ENCODE assay signal across 12 mouse cellular contexts in genomic region chr1:12405391-12406270, GRCm38 (mm10).
DNase-seq lines count a peak whose midpoint lies in the region; ATAC-seq lines count a peak whose summit lies in the region.
"Had no signal": no experiment of that assay in that cellular context is flagged by ENCODE, and none has a peak within 500 bp of the region (broad histone marks: within the 10 kb centered on the region; RNA-seq: fewer than 3 reads in every experiment).

No protein-coding gene starts in this region.

- peak overlapping the region; percentile 70 for H3K27ac ChIP-seq in heart, embryonic 12.5 days (ENCODE audit: poor library complexity, severe bottlenecking)
- H3K27ac ChIP-seq: macrophage had no signal

- H3K4me1 ChIP-seq in heart, embryonic 12.5 days (replicated peaks), result peaks cover 13% of the 10 kb centered on the region

- H3K4me3 ChIP-seq in heart, embryonic 12.5 days, result no peak overlapping the region
- H3K4me3 ChIP-seq: erythroblast, embryonic 14.5 days had no signal

- H3K9me3 ChIP-seq in heart, embryonic 12.5 days (replicated peaks), result no peaks in the 10 kb centered on the region
- H3K9me3 ChIP-seq: G1E had no signal

- peak; percentile 11 to 84 for DNase-seq in adrenal gland, adult (ENCODE audit: inconsistent age in 2 of 2, low spot score in 1 of 2)
- no peak for DNase-seq in adrenal gland, postnatal 25 days
- peak; percentile 5 for DNase-seq in kidney, postnatal 10 days
- DNase-seq in kidney, postnatal 25 days, result no peak
- peak; percentile 19 for DNase-seq in lung, postnatal 10 days
- DNase-seq in cerebellum, postnatal 14 days, result no peak
- no peak for DNase-seq in Muller cell, postnatal 12 days (ENCODE audit: inconsistent ontology term)
- DNase-seq: cerebellum, postnatal 25 days had no signal

- 26% methylated on average over 4 of the region's 4 CpGs for WGBS in heart, embryonic 12.5 days

- no peak overlapping the region for H3K9ac ChIP-seq in heart, embryonic 12.5 days

- no peaks in the 10 kb centered on the region for H3K27me3 ChIP-seq in heart, embryonic 12.5 days (replicated peaks)

- peak; percentile 85 for ATAC-seq in heart, embryonic 12.5 days (ENCODE audit: insufficient number of reproducible peaks, low FRiP score)

- H3K4me2 ChIP-seq in heart, embryonic 12.5 days, result no peak overlapping the region

- H3K36me3 ChIP-seq in heart, embryonic 12.5 days, result no peaks in the 10 kb centered on the region
- H3K36me3 ChIP-seq: G1E had no signal

Comparison
In these comparisons a context has a peak if more than half of its experiments do, and no peak if none do; other contexts are left out.
1. DNase-seq: peak in adrenal gland, adult (2 of 2), kidney, postnatal 10 days (single experiment) and lung, postnatal 10 days (single experiment); none in adrenal gland, postnatal 25 days (single experiment), kidney, postnatal 25 days (0 of 2), cerebellum, postnatal 14 days (0 of 2) and Muller cell, postnatal 12 days (single experiment).